Mouse (Mus musculus): ENCODE measurements around the gene Mcrip1.
"Not testable (repeated sequence)": the region's sequence is repeated elsewhere in the genome, so short reads cannot be mapped to it uniquely, and the experiment has no call there.

Mcrip1 gene

DNA sequence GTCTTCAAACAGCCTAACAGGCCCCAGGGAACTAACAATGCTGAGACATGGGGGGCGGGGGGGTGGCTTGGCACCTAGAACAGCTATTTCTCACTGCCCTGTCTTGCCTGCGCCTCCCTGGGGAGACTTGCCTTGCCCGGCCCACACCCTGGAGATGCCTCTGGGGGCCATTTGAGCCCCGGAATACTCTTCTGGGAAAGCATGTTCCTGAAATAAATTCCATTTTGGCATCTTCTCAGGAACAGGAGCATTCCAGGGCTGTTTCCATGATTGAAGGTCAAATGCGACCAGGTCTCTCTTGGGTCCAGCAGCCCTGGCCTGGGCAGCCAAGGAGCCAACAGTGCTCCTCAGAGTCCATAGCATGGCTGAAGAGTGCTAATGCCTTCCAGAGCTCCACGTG is 7.2 kb downstream of the Mcrip1 start:
- no peak for DNase-seq (ENCODE audit: low spot score)

DNA sequence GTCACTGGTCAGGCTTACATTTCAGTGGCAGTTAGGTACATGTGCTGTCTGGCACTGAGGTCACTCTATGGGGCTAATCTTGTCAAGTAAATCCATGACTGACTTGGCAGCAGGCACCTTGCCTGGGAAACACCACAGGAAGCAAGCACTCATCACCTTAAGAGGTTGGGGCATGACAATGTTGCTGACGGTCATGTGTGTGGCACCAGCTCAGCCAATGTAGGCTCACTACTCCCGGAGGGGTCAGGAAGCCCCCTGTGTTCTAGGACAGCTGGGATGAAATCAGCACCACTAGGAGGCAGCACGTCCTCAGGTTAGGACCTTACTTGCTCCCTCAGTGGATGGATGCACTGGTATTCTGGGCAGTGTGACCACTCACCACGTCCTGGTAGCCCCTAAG is 7.6 kb downstream of the Mcrip1 start:
- DNase-seq (ENCODE audit: low spot score): no peak

DNA sequence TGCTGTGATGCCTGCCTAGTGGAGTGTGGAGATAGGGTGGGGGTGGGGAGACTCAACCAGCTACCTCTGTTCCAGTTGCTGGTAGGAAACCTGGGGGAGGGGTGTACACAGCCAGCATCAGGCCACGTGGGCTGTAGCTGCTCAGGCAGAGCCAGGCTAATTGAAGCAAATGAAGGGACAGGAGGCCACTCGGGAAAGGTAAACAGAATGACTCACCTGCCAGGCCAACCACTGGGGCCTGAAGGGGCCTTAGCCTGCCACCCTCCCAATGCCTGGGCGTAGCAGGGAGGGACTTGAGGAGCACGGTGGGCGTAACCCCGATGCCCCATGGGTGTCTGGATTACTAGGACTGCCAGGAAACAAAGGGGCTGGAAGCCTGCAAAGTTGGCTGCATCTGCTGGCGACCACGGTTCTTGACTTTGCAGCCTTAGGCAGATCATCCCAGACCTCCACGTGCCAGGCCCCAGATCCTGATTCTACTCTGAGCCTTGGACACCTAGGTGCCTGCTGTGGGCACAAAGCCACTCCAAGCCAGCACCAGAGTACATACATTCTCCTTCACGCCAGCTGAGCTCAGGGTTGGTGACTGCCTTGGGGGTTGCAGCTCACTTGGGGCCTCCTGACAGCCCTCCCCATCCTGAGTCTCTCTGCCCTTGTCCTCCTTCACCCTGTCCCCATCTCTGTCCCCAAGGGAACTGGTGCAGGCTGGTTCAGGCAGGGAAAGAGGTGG is 10.1 kb downstream of the Mcrip1 start:
- no peak for DNase-seq (ENCODE audit: low spot score)

DNA sequence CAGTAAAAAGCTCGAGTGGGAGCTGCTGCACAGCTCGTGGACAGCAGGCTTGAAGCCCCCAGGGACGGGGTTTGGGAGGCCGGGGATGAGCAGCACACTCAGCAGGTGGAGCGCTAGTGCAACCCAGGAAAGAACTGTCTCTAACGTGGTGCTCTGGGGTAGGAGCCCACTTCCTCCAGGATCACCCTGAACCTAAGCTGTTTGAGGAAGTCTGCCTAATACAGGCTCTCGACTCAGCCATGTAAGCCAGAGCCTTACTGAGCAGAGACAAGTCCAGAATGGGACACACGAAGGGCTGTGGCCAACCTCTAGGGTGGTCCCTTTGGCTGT is 10.6 kb downstream of the Mcrip1 start:
- DNase-seq (ENCODE audit: low spot score): no peak

DNA sequence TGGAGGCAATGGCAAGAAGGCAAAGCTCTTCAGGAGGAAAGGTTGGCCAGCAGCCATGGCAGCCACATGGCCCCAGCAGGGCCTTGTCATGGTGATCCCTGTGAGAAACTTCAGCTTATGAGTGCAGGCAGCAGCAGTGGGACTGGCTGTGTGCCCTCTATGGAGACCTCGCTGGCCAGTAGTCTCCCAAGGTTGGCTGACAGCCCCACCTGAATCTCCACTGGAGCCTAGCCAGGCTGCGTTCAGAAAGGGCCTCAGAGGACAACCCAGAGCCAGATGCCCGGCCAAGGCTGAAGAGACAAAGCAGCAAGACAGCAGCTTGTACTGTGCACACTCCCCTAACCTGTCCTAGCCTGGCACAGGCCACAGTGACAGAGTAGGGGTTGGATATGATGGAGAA is 11.0 kb downstream of the Mcrip1 start:
- DNase-seq (ENCODE audit: low spot score): no peak

DNA sequence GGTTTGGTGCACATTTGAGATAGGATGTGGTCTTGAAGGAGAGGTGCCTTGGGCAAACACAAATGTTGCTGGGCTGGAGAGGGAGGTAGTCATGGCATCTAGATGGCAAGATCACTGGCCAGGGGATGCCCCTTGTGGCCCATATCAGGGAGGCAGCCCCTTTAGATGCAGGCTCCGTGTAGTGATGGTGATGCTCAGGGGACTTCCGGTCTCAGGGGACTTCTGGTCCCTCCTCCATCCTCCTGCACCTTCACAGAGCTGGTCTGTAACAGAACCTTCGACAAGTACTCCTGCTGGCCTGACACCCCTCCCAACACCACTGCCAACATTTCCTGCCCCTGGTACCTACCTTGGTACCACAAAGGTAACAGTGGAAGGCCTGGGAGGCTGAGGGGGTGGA is 13.7 kb downstream of the Mcrip1 start:
- no peak for DNase-seq (ENCODE audit: low spot score)

DNA sequence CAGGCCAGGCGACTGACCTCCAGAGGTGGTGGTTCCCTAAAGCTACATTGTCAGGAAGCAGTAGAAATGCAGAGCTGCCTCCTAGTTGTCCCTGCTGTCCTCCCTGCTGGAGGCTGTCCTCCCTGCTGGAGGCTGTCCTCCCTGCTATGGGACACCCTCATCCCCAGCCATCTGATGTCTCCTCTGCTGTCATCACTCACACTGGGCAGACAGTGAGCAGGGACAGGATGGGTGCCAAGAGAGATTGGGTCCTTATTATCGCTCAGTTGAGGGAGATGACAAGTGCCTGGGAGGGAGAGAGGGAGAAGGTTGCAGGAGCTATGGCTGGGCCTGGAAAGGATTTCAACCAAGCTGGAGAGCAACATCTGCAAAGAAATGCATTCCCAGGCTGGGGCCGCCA is 14.4 kb downstream of the Mcrip1 start:
- no peak for DNase-seq (ENCODE audit: low spot score)

DNA sequence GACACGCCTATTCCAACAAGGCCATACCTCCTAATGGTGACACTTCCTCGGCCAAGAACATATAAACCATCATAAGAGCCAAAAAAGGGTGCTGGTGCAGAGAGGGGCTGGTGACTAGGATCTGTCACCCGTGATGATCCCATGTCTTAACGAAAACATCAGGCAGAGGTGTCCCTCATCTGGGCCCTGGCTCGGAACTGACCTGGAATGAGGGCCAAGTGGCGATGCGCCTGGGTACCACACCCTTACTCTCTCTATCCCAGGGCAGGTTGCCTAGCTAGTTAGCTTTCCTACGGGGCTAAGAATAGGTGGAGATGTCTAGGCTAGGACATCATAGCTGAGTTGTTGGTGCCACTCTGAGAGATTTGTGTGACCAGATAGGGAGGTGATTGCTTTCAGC is 15.4 kb downstream of the Mcrip1 start:
- DNase-seq (ENCODE audit: low spot score): no peak

DNA sequence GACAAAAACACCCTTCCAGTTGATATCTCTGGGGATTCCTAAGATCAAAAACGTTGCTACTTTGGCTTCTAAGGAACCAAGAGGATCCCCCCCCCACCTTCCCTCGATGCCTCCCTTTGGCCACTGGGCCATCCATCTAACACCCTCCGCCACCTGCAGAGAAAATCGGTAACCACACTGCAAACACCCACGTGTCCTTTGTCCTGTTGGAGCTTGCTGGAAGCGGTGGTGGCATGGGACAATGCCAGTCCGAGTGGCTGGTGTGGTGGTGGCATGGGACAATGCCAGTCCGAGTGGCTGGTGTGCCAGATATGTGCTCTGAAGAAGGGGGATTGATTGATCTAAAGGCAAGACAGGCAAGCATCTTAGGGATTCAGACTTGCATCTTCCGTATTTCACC is 17.9 kb downstream of the Mcrip1 start:
- no peak for DNase-seq (ENCODE audit: low spot score)

DNA sequence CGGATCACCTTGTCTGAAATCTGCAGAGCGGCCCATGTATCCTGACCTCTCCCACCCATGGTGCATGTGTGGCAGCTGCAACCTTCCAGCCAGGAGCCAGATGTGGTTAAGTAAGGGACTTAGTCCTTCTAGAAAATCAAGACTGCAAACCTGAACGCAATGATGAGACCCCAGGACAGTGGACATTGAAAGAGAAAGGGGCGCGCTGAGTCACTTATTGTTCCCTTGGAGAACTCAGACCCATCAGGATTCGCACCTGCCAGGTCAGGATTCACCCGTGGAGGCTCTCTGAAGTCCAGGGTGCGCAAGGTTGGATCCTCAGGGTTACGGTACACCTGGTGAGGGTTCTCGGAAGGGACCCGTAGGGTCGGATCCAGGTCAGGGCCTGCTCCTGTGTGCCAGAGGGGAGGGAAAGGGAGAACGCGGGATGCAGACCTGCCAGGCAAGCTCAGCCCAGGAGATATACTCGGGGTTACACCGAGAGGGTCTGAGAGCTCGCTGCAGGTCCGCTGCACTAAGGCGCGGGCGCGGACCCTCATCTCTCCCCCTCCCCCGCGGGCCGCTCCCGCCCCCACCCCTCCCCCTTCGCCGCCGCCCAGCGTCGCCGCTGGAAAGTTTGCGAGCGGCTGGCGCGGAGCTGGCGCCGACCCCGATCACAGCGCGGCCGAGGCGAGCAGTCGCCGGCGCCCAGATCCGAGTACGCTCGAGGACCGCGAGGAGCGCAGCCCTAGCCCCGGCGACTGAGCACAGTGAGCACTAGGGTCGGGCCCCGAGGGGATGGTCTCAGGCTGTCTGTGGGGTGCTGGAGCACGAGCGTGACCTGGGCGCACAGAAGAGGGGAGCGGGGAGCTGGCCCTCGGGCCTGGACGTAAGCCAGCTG is 19.2 kb downstream of the Mcrip1 start, which contains the start of gene Gcgr:
Gene Gcgr (plus strand): TSS at position 615 of the 880 bp plus-strand sequence.
- DNase-seq (ENCODE audit: low spot score): no peak

DNA sequence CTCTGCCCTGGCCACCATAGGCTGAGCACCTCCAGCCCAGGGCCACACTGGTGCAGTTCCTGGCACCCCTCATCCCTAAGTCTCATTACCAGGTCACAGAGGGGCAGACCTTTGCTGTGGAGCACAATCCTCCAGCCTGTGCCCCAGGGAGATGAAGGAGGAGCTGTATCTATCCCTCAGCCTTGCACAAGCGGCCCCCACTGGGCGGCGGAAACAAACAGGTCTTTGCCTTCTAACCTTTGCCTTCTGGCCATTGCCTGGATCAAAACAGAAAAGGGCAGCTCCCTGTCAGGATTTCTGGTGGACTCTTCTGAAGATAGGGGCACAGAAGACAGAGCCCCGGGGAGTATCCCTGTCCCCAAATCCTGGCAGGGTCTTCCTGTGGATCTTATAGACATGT is 20.6 kb downstream of the Mcrip1 start:
- DNase-seq (ENCODE audit: low spot score): no peak

DNA sequence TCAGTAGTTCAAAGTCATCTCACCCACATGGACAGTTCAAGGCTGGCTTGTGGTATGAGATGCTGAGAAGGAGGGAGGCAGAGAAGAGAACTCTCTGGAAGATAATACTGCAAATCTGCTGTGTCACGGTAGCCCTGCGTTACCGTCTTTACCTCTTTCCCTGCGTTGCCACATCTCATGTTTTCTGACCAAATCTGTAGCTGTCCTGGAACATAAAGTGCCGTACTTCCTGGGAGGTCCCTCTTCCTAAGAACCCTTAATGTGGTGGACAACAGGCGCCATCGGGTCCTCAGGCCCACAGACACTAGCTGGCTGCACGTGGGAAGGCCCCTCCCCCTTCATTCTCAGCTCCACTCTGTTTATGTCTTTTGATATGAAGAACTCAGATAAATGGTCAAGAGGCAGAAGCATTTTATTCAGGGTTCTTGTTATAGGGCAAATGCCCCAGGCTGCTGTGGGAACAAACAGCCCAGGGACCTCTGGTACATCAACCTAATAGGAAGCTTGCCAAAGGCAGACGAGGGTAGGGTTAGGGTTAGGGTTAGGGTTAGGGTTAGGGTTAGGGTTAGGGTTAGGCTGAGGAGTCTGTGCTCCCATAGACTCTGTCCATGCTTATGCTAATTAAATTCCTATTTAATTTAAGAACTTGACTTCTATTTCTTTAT is 21.7 kb downstream of the Mcrip1 start:
- DNase-seq (ENCODE audit: low spot score): no peak

DNA sequence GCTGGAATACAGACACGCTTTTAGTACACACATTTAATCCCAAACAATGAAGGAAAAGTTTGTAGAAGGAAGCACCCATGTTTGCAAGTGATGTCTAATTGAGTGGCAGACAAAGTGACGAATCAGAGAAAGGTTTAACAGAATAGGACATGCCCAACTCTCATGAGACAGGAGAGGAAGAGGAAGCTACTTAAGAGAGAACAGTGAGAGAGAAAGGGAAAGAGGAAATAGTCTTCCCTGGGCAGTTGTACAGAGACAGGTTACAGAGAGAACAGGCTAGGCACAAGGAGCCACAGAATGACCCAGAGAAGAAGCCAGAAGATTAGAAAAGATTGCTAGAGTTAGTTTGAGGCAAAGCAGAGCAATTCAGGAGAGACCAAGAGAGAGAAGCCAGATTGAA is 23.6 kb downstream of the Mcrip1 start:
- DNase-seq (ENCODE audit: low spot score): no peak

DNA sequence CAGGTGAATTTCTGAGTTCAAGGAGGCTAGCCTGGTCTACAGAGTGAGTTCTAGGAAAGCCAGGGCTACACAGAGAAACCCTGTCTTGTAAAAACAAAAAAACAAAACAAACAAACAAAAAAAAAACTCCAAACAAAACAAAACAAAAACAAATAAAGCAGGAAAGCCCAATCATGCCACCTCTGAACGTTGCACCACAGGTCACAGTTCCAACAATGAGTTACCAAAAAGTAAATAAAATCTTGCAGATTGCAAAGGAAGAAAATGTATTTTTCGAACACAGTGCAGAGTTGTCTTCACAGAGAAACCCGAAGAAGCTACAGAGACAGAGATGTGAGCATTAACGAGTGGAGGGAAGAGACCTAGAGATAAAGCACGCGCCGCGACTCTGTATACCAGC is 26.9 kb downstream of the Mcrip1 start:
- DNase-seq (ENCODE audit: low spot score): no peak

DNA sequence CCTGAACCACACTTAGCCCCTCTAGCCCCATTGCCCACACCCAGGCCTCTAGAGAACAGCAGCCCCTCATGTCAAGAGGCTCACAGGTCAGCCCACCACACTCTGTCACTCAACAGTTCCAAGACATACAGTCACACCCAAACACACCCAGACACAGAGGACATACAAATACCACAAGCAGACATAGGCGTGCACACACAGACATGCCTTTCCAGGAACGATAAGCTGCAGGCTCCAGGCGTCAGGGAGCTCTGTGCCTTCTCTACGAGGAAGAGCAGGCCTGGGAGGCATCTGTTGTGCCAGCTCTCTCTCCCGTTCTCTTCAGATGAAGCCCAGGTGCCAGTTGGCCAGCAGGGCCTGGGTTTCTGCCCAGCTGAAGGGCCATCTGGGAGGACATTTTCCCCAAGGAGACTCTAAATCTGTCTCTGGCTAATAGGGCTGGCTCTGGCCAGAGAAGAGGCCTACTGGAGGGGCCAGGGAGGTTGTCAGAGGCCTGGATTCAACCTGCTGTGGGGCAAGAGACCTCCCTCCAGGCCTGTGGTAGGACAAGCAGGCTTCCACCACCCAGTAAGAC is 28.5 kb downstream of the Mcrip1 start:
- DNase-seq (ENCODE audit: low spot score): no peak

DNA sequence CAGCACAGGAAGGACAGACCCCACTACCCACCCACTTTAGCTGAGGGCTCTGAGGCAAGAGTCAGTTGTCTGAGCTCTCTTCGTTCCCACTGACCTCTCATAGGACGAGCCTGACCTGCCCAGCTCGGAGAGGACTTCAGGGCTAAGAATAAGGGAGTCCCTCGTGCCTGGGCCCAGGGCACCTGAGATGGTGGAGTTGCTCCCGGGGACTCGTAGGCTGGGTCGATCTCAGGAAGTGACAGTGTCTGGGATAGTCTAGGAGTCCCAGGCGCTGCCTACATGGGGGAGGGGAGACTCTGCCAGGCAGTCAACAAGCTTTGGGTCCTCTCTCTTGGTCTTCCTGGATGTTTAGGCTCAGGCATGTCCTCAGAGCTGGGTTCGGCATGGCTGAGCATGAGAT is 29.0 kb downstream of the Mcrip1 start:
- DNase-seq (ENCODE audit: low spot score): no peak

DNA sequence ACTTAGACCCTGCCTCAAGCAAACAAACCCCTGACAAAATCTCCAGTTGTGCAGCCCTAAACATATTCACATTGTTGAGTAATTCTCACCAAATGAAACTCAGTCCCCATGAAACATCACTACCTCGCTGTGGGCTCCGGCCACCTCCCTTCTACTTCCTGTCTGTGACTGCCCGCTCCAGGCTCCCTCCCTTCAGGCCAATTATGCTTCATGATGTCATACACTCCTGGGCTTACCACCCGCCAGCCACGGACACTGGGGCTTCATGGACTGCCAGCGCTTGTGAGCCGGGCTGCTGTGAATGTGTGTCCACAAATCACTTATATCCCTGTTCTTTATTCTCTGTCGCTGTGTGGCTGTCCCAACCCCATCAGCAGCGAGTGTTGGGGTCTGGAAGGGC is 29.8 kb downstream of the Mcrip1 start:
- no peak for DNase-seq (ENCODE audit: low spot score)

DNA sequence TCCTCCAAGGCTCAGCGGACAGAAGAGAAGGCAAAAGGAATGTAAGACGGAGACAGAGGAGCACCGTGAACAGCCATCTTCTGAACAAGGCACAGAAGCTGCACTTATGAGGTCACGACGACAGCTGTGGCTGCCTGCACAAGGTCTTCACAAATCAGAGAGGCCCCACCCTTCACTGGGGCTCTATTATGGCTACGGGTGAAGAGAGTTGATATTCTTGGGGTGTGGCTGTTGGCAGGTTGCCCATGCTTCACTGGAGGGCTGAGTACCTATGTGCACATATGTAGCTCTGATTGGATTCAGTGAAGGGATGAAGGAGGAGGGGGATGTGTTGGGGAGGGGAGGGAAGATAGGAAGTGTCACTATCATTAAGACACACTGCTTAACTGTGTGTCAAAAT is 31.0 kb downstream of the Mcrip1 start:
- no peak for DNase-seq (ENCODE audit: low spot score)

DNA sequence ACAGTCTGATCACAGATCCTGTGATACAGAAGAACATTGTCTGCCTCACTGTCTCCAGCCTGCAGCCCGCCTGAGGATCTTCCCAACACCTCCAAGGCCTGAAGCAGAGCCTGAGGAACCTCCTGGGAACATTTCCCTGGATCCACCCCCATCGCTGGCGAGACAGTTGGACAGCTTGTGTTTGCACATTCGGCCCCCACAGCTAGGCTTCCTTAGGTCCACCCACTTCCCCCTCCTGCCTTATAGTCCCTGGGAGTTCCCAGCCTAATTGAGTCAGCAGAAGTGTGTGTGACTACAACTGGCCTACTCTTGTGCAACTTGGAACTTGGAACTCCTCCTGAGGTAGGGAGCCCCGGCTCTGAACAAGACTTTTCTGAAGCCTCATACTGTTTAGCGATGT is 31.5 kb downstream of the Mcrip1 start:
- DNase-seq (ENCODE audit: low spot score): no peak

DNA sequence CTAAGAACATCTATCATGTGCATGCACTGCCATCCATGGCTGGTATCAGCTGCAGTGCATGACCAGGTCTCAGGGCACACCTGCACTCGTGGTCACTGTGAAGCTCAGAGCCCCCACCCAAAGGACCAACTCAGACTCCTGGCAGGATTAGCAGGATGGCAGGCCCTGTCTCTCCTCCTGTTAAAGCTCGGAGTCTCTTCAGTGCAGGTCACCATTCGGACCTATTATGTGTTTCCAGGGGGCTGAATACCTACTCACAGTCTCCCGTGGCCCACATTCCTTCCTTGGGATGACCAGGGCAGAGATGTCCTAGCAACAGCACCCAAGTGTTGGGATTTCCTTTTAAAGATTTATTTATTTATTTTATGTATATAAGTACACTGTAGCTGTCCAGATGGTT is 32.4 kb downstream of the Mcrip1 start:
- no peak for DNase-seq (ENCODE audit: low spot score)

DNA sequence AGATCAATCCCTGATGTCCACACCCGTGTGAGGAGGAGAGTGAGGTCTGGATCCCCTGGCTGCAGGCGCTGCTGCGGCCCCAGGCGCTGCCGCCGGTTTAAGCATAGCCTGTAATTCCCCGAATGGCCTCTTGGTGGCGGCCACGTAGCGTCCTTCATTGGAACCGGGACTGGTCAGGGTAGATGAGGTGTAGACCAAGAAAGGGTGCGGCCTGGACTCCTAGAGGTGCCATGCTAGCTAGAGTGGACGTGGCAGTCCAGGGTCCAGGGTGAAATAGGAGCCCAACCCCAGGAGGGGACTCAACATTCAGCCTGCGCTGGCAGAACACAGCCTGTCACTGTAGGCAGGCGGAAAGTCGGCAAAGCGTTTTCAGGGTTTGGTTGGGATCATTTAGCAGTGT is 33.9 kb downstream of the Mcrip1 start:
- DNase-seq (ENCODE audit: low spot score): peak; percentile 61

DNA sequence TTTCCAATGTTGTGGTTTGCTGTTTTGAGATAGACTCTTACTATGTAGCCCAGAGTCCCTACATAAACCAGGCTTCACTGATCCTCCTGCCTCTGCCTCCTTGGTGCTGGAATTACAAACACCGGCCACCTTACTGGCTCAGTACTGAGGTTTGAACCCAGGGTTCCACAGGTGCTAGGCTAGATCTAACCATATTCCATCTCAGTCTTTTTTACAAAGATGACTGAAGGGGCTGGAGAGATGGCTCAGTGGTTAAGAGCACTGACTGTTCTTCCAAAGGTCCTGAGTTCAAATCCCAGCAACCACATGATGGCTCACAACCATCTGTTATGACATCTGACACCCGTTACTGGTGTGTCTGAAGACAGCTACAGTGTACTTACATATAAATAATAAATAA is 35.3 kb downstream of the Mcrip1 start:
- not testable (repeated sequence) for DNase-seq (ENCODE audit: low spot score)
